Mouse (Mus musculus): ENCODE measurements at regions not wholly inside any gene's neighbourhood (a gene's known extent, or its start where the extent isn't known, plus 50 kb on each side); places are given as distances from the start of the nearest gene placed in this dataset.

- Histone ChIP-seq H3K9ac (replicated peaks; ENCODE audit: low read length) (no peak overlapping the region), H3K4me1 (ENCODE audit: insufficient read depth, low read length) (0 out of 2 replicates have a peak, but pooled peaks cover 3% of the 10 kb centered on the region), H3K36me3 (ENCODE audit: insufficient read depth, low read length) (no peaks in the 10 kb centered on the region), H3K27me3 (ENCODE audit: insufficient read depth, low read length) (no peaks in the 10 kb centered on the region), H3K27ac (ENCODE audit: low read length) (no peak overlapping the region), H3K4me2 (replicated peaks; ENCODE audit: low read depth, low read length) (no peak overlapping the region), H3K4me3 (ENCODE audit: low read length) (no peak overlapping the region), H3K9me3 (ENCODE audit: low read length) (no peaks in the 10 kb centered on the region)
- WGBS, result 36% methylated on average over 5 of the region's 5 CpGs
- no peak for ATAC-seq (ENCODE audit: low FRiP score, low TSS enrichment)
These were observed 89.3 kb upstream of the Rgs17 start for GRCm38 (mm10) chr10:6011541-6011940.

- H3K9me3 ChIP-seq (ENCODE audit: low read length), result no peaks in the 10 kb centered on the region
- no peaks in the 10 kb centered on the region for H3K36me3 ChIP-seq (ENCODE audit: insufficient read depth, low read length)
- H3K27me3 ChIP-seq (ENCODE audit: insufficient read depth, low read length), result no peaks in the 10 kb centered on the region
- H3K4me2 ChIP-seq (replicated peaks; ENCODE audit: low read depth, low read length), result no peak overlapping the region
- H3K27ac ChIP-seq (ENCODE audit: low read length), result no peak overlapping the region
- WGBS, result 31% methylated on average over 5 of the region's 5 CpGs
- H3K4me3 ChIP-seq (ENCODE audit: low read length), result no peak overlapping the region
- 0 out of 2 replicates have a peak, but pooled peaks cover 3% of the 10 kb centered on the region for H3K4me1 ChIP-seq (ENCODE audit: insufficient read depth, low read length)
- H3K9ac ChIP-seq (replicated peaks; ENCODE audit: low read length), result no peak overlapping the region
- ATAC-seq (ENCODE audit: low FRiP score, low TSS enrichment), result peak; percentile 49; the same call in 1 of the 2 replicates
These were observed 88.8 kb upstream of the Rgs17 start for GRCm38 (mm10) chr10:6011029-6011428.

- H3K27ac ChIP-seq (ENCODE audit: low read length), result no peak overlapping the region
- H3K4me2 ChIP-seq (replicated peaks; ENCODE audit: low read depth, low read length), result no peak overlapping the region
- H3K4me1 ChIP-seq (ENCODE audit: insufficient read depth, low read length), result 0 out of 2 replicates have a peak, but pooled peaks cover 3% of the 10 kb centered on the region
- no peaks in the 10 kb centered on the region for H3K27me3 ChIP-seq (ENCODE audit: insufficient read depth, low read length)
- no peak for ATAC-seq (ENCODE audit: low FRiP score, low TSS enrichment)
- H3K36me3 ChIP-seq (ENCODE audit: insufficient read depth, low read length), result no peaks in the 10 kb centered on the region
- no peak overlapping the region for H3K4me3 ChIP-seq (ENCODE audit: low read length)
- H3K9me3 ChIP-seq (ENCODE audit: low read length), result no peaks in the 10 kb centered on the region
- 36% methylated on average over 1 of the region's 1 CpGs for WGBS
- no peak overlapping the region for H3K9ac ChIP-seq (replicated peaks; ENCODE audit: low read length)
These were observed 85.2 kb upstream of the Rgs17 start for GRCm38 (mm10) chr10:6007238-6007972.

- no peak overlapping the region for H3K4me2 ChIP-seq (replicated peaks; ENCODE audit: low read depth, low read length)
- ATAC-seq (ENCODE audit: low FRiP score, low TSS enrichment), result no peak
- no peak overlapping the region for H3K9ac ChIP-seq (replicated peaks; ENCODE audit: low read length)
- H3K36me3 ChIP-seq (ENCODE audit: insufficient read depth, low read length), result no peaks in the 10 kb centered on the region
- no peaks in the 10 kb centered on the region for H3K9me3 ChIP-seq (ENCODE audit: low read length)
- no peaks in the 10 kb centered on the region for H3K27me3 ChIP-seq (ENCODE audit: insufficient read depth, low read length)
- H3K4me3 ChIP-seq (ENCODE audit: low read length), result no peak overlapping the region
- no peaks in the 10 kb centered on the region for H3K4me1 ChIP-seq (ENCODE audit: insufficient read depth, low read length)
- H3K27ac ChIP-seq (ENCODE audit: low read length), result no peak overlapping the region
- 80% methylated on average over 1 of the region's 1 CpGs for WGBS
These were observed 59.2 kb upstream of the Rgs17 start for GRCm38 (mm10) chr10:5981433-5981832.

GRCm38 (mm10) chr10:5978534-5978933, 56.3 kb upstream of the Rgs17 start:
- Histone ChIP-seq H3K4me1 (ENCODE audit: insufficient read depth, low read length) (no peaks in the 10 kb centered on the region), H3K9me3 (ENCODE audit: low read length) (no peaks in the 10 kb centered on the region), H3K9ac (replicated peaks; ENCODE audit: low read length) (no peak overlapping the region), H3K36me3 (ENCODE audit: insufficient read depth, low read length) (no peaks in the 10 kb centered on the region), H3K27me3 (ENCODE audit: insufficient read depth, low read length) (no peaks in the 10 kb centered on the region), H3K4me2 (replicated peaks; ENCODE audit: low read depth, low read length) (no peak overlapping the region), H3K4me3 (ENCODE audit: low read length) (no peak overlapping the region), H3K27ac (ENCODE audit: low read length) (no peak overlapping the region)
- WGBS, result 39% methylated on average over 1 of the region's 1 CpGs
- no peak for ATAC-seq (ENCODE audit: low FRiP score, low TSS enrichment)

All from kidney, embryonic 16.5 days (tissue).